In genomic region chr19:18879264-18879663, GRCm38 (mm10) we compare ENCODE assay signal across 35 mouse cellular contexts.
"Had no signal": no experiment of that assay in that cellular context is flagged by ENCODE, and none has a peak within 500 bp of the region (broad histone marks: within the 10 kb centered on the region; RNA-seq: fewer than 3 reads in every experiment).

No protein-coding gene starts in this region.

- H3K4me3 ChIP-seq: heart, embryonic 10.5 days; heart, embryonic 12.5 days; heart, embryonic 13.5 days; heart, embryonic 15.5 days; hindbrain, embryonic 10.5 days; hindbrain, embryonic 12.5 days; hindbrain, embryonic 13.5 days; hindbrain, embryonic 15.5 days; intestine, embryonic 15.5 days; kidney, embryonic 15.5 days; layer of hippocampus, adult 2 months had no signal

- H3K4me2 ChIP-seq: heart, embryonic 11.5 days; heart, embryonic 12.5 days; heart, embryonic 13.5 days; heart, embryonic 15.5 days; hindbrain, embryonic 12.5 days; hindbrain, embryonic 13.5 days; hindbrain, embryonic 14.5 days; hindbrain, embryonic 15.5 days; intestine, embryonic 15.5 days; kidney, embryonic 15.5 days had no signal

- ATAC-seq: hindbrain, embryonic 16.5 days; hindbrain, postnatal 0 days; inflammation-experienced regulatory T-cells, adult 6 months; intestine, embryonic 15.5 days; intestine, embryonic 16.5 days; intestine, postnatal 0 days had no signal

- H3K36me3 ChIP-seq: heart, embryonic 10.5 days; heart, embryonic 12.5 days; heart, embryonic 13.5 days; heart, embryonic 15.5 days; hindbrain, embryonic 10.5 days; hindbrain, embryonic 12.5 days; hindbrain, embryonic 13.5 days; hindbrain, embryonic 15.5 days; intestine, embryonic 15.5 days; kidney, embryonic 15.5 days had no signal

- H3K9me3 ChIP-seq: heart, embryonic 10.5 days; heart, embryonic 12.5 days; heart, embryonic 13.5 days; heart, embryonic 15.5 days; hindbrain, embryonic 10.5 days; hindbrain, embryonic 12.5 days; hindbrain, embryonic 13.5 days; hindbrain, embryonic 15.5 days; intestine, embryonic 15.5 days; kidney, embryonic 15.5 days had no signal

- H3K27me3 ChIP-seq: heart, embryonic 12.5 days; heart, embryonic 13.5 days; heart, embryonic 15.5 days; hindbrain, embryonic 12.5 days; hindbrain, embryonic 13.5 days; hindbrain, embryonic 15.5 days; intestine, embryonic 15.5 days; kidney, embryonic 15.5 days had no signal

- H3K27ac ChIP-seq: heart, embryonic 10.5 days; heart, embryonic 13.5 days; heart, embryonic 15.5 days; hindbrain, embryonic 10.5 days; hindbrain, embryonic 12.5 days; hindbrain, embryonic 13.5 days; hindbrain, embryonic 14.5 days; hindbrain, embryonic 15.5 days; hindbrain, postnatal 0 days; intestine, embryonic 15.5 days; kidney, embryonic 15.5 days; kidney, postnatal 0 days; layer of hippocampus, adult 2 months had no signal

- H3K4me1 ChIP-seq: heart, embryonic 10.5 days; heart, embryonic 12.5 days; heart, embryonic 13.5 days; heart, embryonic 15.5 days; hindbrain, embryonic 12.5 days; intestine, embryonic 15.5 days; kidney, embryonic 15.5 days had no signal

- H3K9ac ChIP-seq: heart, embryonic 12.5 days; heart, embryonic 13.5 days; heart, embryonic 15.5 days; hindbrain, embryonic 12.5 days; hindbrain, embryonic 13.5 days; hindbrain, embryonic 14.5 days; hindbrain, embryonic 15.5 days; intestine, embryonic 15.5 days; kidney, embryonic 15.5 days had no signal

- DNase-seq: heart, postnatal 10 days; heart, postnatal 14 days; heart, postnatal 36 days; heart, postnatal 4 days; kidney, adult 11 months; kidney, adult 18-20 months; kidney, adult 2 months; kidney, adult 8-10 months; kidney, adult 9 months; kidney, postnatal 10 days; kidney, postnatal 14 days; kidney, postnatal 25 days; kidney, postnatal 36 days; kidney, postnatal 4 days; layer of hippocampus, adult 9-11 months; layer of hippocampus, postnatal 36 days had no signal
